ENCODE assay signal across 20 mouse cellular contexts in the genomic region with DNA sequence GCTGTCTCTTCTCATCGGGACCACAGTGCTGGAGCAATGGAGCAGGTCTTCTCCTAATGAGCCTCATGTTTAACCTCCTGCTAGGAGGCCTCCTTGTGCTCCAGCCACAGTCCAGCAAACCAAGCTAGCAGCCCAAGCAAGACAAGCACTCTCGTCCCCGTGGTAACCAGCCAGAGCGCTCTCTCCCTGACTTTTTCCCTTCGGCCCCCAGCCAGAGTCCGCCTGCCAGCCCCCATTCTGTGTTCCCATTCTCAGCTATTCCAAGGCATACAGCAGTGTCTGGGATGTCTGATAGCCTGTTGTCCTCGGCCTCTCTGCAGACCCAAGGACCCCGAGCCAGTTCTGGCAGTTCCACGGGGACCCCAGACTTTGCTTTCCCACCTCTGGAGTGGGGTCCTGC. TPM values are rescaled to one million over a fixed set of nuclear protein-coding genes. Genes with fewer than 3 reads are reported as not detected.
A peak's percentile ranks its signal among the peaks of the same experiment; 100 is the strongest.
DNase-seq lines count a peak whose midpoint lies in the region; ATAC-seq lines count a peak whose summit lies in the region.
"Had no signal": no experiment of that assay in that cellular context is flagged by ENCODE, and none has a peak within 500 bp of the region (broad histone marks: within the 10 kb centered on the region; RNA-seq: fewer than 3 reads in every experiment).

No protein-coding gene starts in this region.

- H3K9me3 ChIP-seq in hindbrain, embryonic 10.5 days = no peaks in the 10 kb centered on the region
- H3K9me3 ChIP-seq in hindbrain, embryonic 13.5 days = no peaks in the 10 kb centered on the region
- H3K9me3 ChIP-seq: embryonic facial prominence, embryonic 13.5 days; forebrain, embryonic 13.5 days; heart, embryonic 13.5 days had no signal

- intact Hi-C loops in left cerebral cortex, postnatal 4 days (cut with DNase I) = no loop called here
- intact Hi-C loops in left cerebral cortex, postnatal 14 days (cut with DNase I) = no loop called here

- ATAC-seq in hindbrain, embryonic 13.5 days (ENCODE audit: low FRiP score) = no peak
- ATAC-seq: forebrain, embryonic 13.5 days; intestine, embryonic 16.5 days had no signal

- H3K4me3 ChIP-seq in hindbrain, embryonic 10.5 days = no peak overlapping the region
- no peak overlapping the region for H3K4me3 ChIP-seq in hindbrain, embryonic 13.5 days
- H3K4me3 ChIP-seq: embryonic facial prominence, embryonic 13.5 days; forebrain, embryonic 13.5 days; heart, embryonic 13.5 days had no signal

- DNase-seq in hindbrain, embryonic 10.5 days (ENCODE audit: low spot score) = no peak
- peak; percentile 37 for DNase-seq in left cerebral cortex, postnatal 4 days
- no peak for DNase-seq in left cerebral cortex, postnatal 14 days (ENCODE audit: low spot score in 2 of 2)
- DNase-seq in retina, embryonic 14.5 days (ENCODE audit: low spot score) = peak; percentile 24
- no peak for DNase-seq in retina, postnatal 1 day
- DNase-seq: adrenal gland, adult 2 months; adrenal gland, postnatal 25 days; cerebellum, adult 8-10 months; cerebellum, postnatal 36 days; gastrocnemius, postnatal 36 days; heart, adult 11 months; heart, postnatal 36 days had no signal

- H3K27me3 ChIP-seq in hindbrain, embryonic 10.5 days (ENCODE audit: insufficient read depth, poor library complexity, severe bottlenecking) = peaks cover 23% of the 10 kb centered on the region; the same call in 1 of the 2 replicates
- peaks cover 47% of the 10 kb centered on the region for H3K27me3 ChIP-seq in hindbrain, embryonic 13.5 days
- H3K27me3 ChIP-seq: embryonic facial prominence, embryonic 13.5 days; forebrain, embryonic 13.5 days had no signal

- 54% methylated on average over 9 of the region's 9 CpGs for WGBS in hindbrain, embryonic 10.5 days
- 44% methylated on average over 9 of the region's 9 CpGs for WGBS in hindbrain, embryonic 13.5 days

- no peak overlapping the region for H3K4me2 ChIP-seq in hindbrain, embryonic 13.5 days
- H3K4me2 ChIP-seq: embryonic facial prominence, embryonic 13.5 days; forebrain, embryonic 13.5 days; heart, embryonic 13.5 days had no signal

- H3K4me1 ChIP-seq in hindbrain, embryonic 10.5 days (replicated peaks) = peaks cover 23% of the 10 kb centered on the region
- H3K4me1 ChIP-seq in hindbrain, embryonic 13.5 days (replicated peaks) = peaks cover 20% of the 10 kb centered on the region
- H3K4me1 ChIP-seq: embryonic facial prominence, embryonic 13.5 days; heart, embryonic 13.5 days had no signal

- no peak overlapping the region for H3K9ac ChIP-seq in hindbrain, embryonic 13.5 days
- H3K9ac ChIP-seq: embryonic facial prominence, embryonic 13.5 days; forebrain, embryonic 13.5 days; heart, embryonic 13.5 days had no signal

- H3K36me3 ChIP-seq in hindbrain, embryonic 10.5 days = no peaks in the 10 kb centered on the region
- H3K36me3 ChIP-seq in hindbrain, embryonic 13.5 days = no peaks in the 10 kb centered on the region
- H3K36me3 ChIP-seq: embryonic facial prominence, embryonic 13.5 days; heart, embryonic 13.5 days had no signal

- H3K27ac ChIP-seq in hindbrain, embryonic 10.5 days = peak overlapping the region; percentile 24
- H3K27ac ChIP-seq in hindbrain, embryonic 13.5 days = no peak overlapping the region
- H3K27ac ChIP-seq: embryonic facial prominence, embryonic 13.5 days; forebrain, embryonic 13.5 days; heart, embryonic 13.5 days had no signal

RNA-seq across cellular contexts. Expression of a gene that starts 38.5 kb away (rescaled TPM):
- polyA plus RNA-seq in hindbrain, embryonic 10.5 days (2016; fragmentation: Nextera tagmentation; extraction: Ambion mirVana) = not detected in 2 replicates
- polyA plus RNA-seq in hindbrain, embryonic 13.5 days (2015; fragmentation: Nextera tagmentation; extraction: Ambion mirVana) = 0.09 TPM in 1 of 2 replicates, not detected in the other
- total RNA-seq in left cerebral cortex, postnatal 4 days (2021) = under 1 TPM in 1 of 2 experiments, not detected in 1; 0.44 TPM
- not detected for total RNA-seq in left cerebral cortex, postnatal 14 days (2021)
- total RNA-seq: adrenal gland, adult 2 months; adrenal gland, postnatal 25 days; ES-E14; gastrocnemius, adult 8-10 months; gastrocnemius, postnatal 36 days; heart, postnatal 36 days had no signal
- polyA plus RNA-seq: adrenal gland, adult 2 months; embryonic facial prominence, embryonic 13.5 days; heart, embryonic 13.5 days; heart, postnatal 0 days; intestine, embryonic 16.5 days had no signal

Comparison
In these comparisons a context has a peak if more than half of its experiments do, and no peak if none do; other contexts are left out.
1. DNase-seq: peak in left cerebral cortex, postnatal 4 days (single experiment) and retina, embryonic 14.5 days (single experiment); none in hindbrain, embryonic 10.5 days (single experiment), left cerebral cortex, postnatal 14 days (0 of 2) and retina, postnatal 1 day (single experiment).